22 mouse cellular contexts compared by ENCODE assay signal in the genomic region with DNA sequence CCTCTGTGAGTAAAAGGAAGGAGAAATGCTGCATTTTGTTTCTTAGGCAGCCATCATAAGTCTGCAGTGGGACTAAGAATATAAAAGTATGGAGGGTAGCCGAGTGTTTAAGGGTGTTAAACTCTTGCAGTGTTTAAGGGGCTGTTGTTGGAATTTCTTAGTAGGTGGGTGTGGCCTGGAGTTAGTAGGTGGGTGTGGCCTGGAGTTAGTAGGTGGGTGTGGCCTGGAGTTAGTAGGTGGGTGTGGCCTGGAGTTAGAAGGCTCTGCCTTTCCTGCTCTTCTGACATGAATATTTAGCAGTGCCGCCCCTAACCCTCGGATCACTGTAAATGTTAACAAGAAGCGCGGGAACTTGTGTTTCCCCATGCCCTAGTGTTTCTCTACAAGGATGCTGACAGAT. TPM values are rescaled to one million over a fixed set of nuclear protein-coding genes. Genes with fewer than 3 reads are reported as not detected.
A peak's percentile ranks its signal among the peaks of the same experiment; 100 is the strongest.
DNase-seq lines count a peak whose midpoint lies in the region; ATAC-seq and TF ChIP-seq lines count a peak whose summit lies in the region.
"Had no signal": no experiment of that assay in that cellular context is flagged by ENCODE, and none has a peak within 500 bp of the region (broad histone marks: within the 10 kb centered on the region; RNA-seq: fewer than 3 reads in every experiment).

No protein-coding gene starts in this region.

- H3K4me3 ChIP-seq in heart, embryonic 10.5 days, result no peak overlapping the region
- no peak overlapping the region for H3K4me3 ChIP-seq in lung, postnatal 0 days (ENCODE audit: low read depth, low read length)
- H3K4me3 ChIP-seq in lung, adult 2 months (replicated peaks; ENCODE audit: extremely low read depth, low read depth, low read length), result no peak overlapping the region
- H3K4me3 ChIP-seq in liver, embryonic 13.5 days (replicated peaks), result no peak overlapping the region
- H3K4me3 ChIP-seq in midbrain, embryonic 10.5 days, result no peak overlapping the region
- H3K4me3 ChIP-seq in midbrain, embryonic 16.5 days (ENCODE audit: low read depth, low read length), result no peak overlapping the region
- H3K4me3 ChIP-seq: forebrain, embryonic 13.5 days; hindbrain, embryonic 12.5 days; layer of hippocampus, adult 2 months; stomach, embryonic 15.5 days had no signal

- H3K27me3 ChIP-seq in heart, embryonic 10.5 days (ENCODE audit: insufficient read depth, poor library complexity, severe bottlenecking), result no peaks in the 10 kb centered on the region
- no peaks in the 10 kb centered on the region for H3K27me3 ChIP-seq in lung, postnatal 0 days (replicated peaks; ENCODE audit: insufficient read depth, low read length)
- no peaks in the 10 kb centered on the region for H3K27me3 ChIP-seq in liver, embryonic 13.5 days
- H3K27me3 ChIP-seq in midbrain, embryonic 10.5 days (ENCODE audit: low read depth, poor library complexity, severe bottlenecking), result no peaks in the 10 kb centered on the region
- no peaks in the 10 kb centered on the region for H3K27me3 ChIP-seq in midbrain, embryonic 16.5 days (ENCODE audit: control insufficient read depth, insufficient read depth, low read depth, low read length)
- H3K27me3 ChIP-seq: forebrain, embryonic 13.5 days; hindbrain, embryonic 12.5 days; megakaryocyte, embryonic 14.5 days; stomach, embryonic 15.5 days had no signal

- TF ChIP-seq CTCF in lung, postnatal 0 days (IDR thresholded peaks at IDR 0.05), result no peak
- TF ChIP-seq CTCF in lung, adult 2 months (IDR thresholded peaks at IDR 0.05; ENCODE audit: insufficient read depth, low read length), result no peak

- TF ChIP-seq EP300 in lung, postnatal 0 days (IDR thresholded peaks at IDR 0.05), result no peak

- peak; percentile 27; the same call in 1 of the 2 replicates for ATAC-seq in lung, postnatal 0 days
- ATAC-seq in liver, embryonic 13.5 days (ENCODE audit: low read depth), result peak; percentile 79
- no peak for ATAC-seq in midbrain, embryonic 16.5 days
- ATAC-seq: CD4-positive, CD25-positive, alpha-beta regulatory T cell, adult 4 months; forebrain, embryonic 13.5 days; inflammation-experienced regulatory T-cells, adult 6 months had no signal

- H3K4me2 ChIP-seq in lung, postnatal 0 days (replicated peaks; ENCODE audit: low read depth, low read length), result no peak overlapping the region
- no peak overlapping the region for H3K4me2 ChIP-seq in liver, embryonic 13.5 days
- H3K4me2 ChIP-seq in midbrain, embryonic 16.5 days (ENCODE audit: low read length), result no peak overlapping the region
- H3K4me2 ChIP-seq: forebrain, embryonic 13.5 days; hindbrain, embryonic 12.5 days; stomach, embryonic 15.5 days had no signal

- H3K4me1 ChIP-seq in heart, embryonic 10.5 days, result peaks cover 37% of the 10 kb centered on the region
- peaks cover 3% of the 10 kb centered on the region; the same call in 1 of the 2 replicates for H3K4me1 ChIP-seq in lung, postnatal 0 days (ENCODE audit: insufficient read depth, low read depth, low read length)
- H3K4me1 ChIP-seq in lung, adult 2 months (ENCODE audit: control insufficient read depth, insufficient read depth, low read length), result peaks cover 5% of the 10 kb centered on the region; the same call in 1 of the 2 replicates
- peaks cover 60% of the 10 kb centered on the region for H3K4me1 ChIP-seq in liver, embryonic 13.5 days (replicated peaks)
- peaks cover 36% of the 10 kb centered on the region for H3K4me1 ChIP-seq in midbrain, embryonic 10.5 days
- peaks cover 26% of the 10 kb centered on the region for H3K4me1 ChIP-seq in midbrain, embryonic 16.5 days (ENCODE audit: control insufficient read depth, insufficient read depth, low read length)

- no peak overlapping the region for H3K9ac ChIP-seq in lung, postnatal 0 days (replicated peaks; ENCODE audit: low read depth)
- no peak overlapping the region for H3K9ac ChIP-seq in liver, embryonic 13.5 days
- H3K9ac ChIP-seq in midbrain, embryonic 16.5 days (ENCODE audit: low read depth, low read length), result no peak overlapping the region
- H3K9ac ChIP-seq: forebrain, embryonic 13.5 days; hindbrain, embryonic 12.5 days; stomach, embryonic 15.5 days had no signal

- TF ChIP-seq POLR2A in lung, adult 2 months (IDR thresholded peaks at IDR 0.05; ENCODE audit: borderline replicate concordance, extremely low read depth, low read depth, low read length), result no peak

- H3K27ac ChIP-seq in heart, embryonic 10.5 days, result no peak overlapping the region
- H3K27ac ChIP-seq in lung, postnatal 0 days (ENCODE audit: low read length), result no peak overlapping the region
- H3K27ac ChIP-seq in liver, embryonic 13.5 days, result no peak overlapping the region
- H3K27ac ChIP-seq in midbrain, embryonic 10.5 days (replicated peaks), result no peak overlapping the region
- H3K27ac ChIP-seq in midbrain, embryonic 16.5 days (ENCODE audit: low read length), result no peak overlapping the region
- H3K27ac ChIP-seq: forebrain, embryonic 13.5 days; hindbrain, embryonic 12.5 days; kidney, postnatal 0 days; layer of hippocampus, adult 2 months; stomach, embryonic 15.5 days had no signal

- peak; percentile 75 for DNase-seq in heart, adult 11 months
- no peak for DNase-seq in heart, embryonic 10.5 days (ENCODE audit: low spot score)
- DNase-seq in lung, postnatal 0 days (ENCODE audit: low spot score), result no peak
- no peak for DNase-seq in lung, adult 2 months
- peak; percentile 18 for DNase-seq in liver, embryonic 13.5 days
- no peak for DNase-seq in midbrain, embryonic 10.5 days (ENCODE audit: low spot score)
- DNase-seq in cerebellum, adult 11 months, result no peak
- DNase-seq: adrenal gland, postnatal 36 days; cerebellum, adult 9-11 months; gastrocnemius, postnatal 36 days; left cerebral cortex, postnatal 4 days; lung, adult 18-20 months; thymus, postnatal 14 days had no signal

- 53% methylated on average over 5 of the region's 5 CpGs for WGBS in heart, embryonic 10.5 days
- 69% methylated on average over 5 of the region's 5 CpGs for WGBS in lung, postnatal 0 days
- 82% methylated on average over 5 of the region's 5 CpGs for WGBS in lung, adult 2 months
- WGBS in liver, embryonic 13.5 days (ENCODE audit: insufficient replicate concordance), result 75% methylated on average over 5 of the region's 5 CpGs
- WGBS in midbrain, embryonic 10.5 days, result 85% methylated on average over 5 of the region's 5 CpGs
- WGBS in midbrain, embryonic 16.5 days, result 77% methylated on average over 5 of the region's 5 CpGs

- H3K9me3 ChIP-seq in heart, embryonic 10.5 days, result no peaks in the 10 kb centered on the region
- H3K9me3 ChIP-seq in lung, postnatal 0 days (ENCODE audit: low read length), result no peaks in the 10 kb centered on the region
- no peaks in the 10 kb centered on the region for H3K9me3 ChIP-seq in liver, embryonic 13.5 days (replicated peaks)
- no peaks in the 10 kb centered on the region for H3K9me3 ChIP-seq in midbrain, embryonic 10.5 days (replicated peaks)
- H3K9me3 ChIP-seq in midbrain, embryonic 16.5 days (replicated peaks; ENCODE audit: control insufficient read depth, low read length, poor library complexity, severe bottlenecking), result no peaks in the 10 kb centered on the region
- H3K9me3 ChIP-seq: forebrain, embryonic 13.5 days; hindbrain, embryonic 12.5 days; stomach, embryonic 15.5 days had no signal

- H3K36me3 ChIP-seq in heart, embryonic 10.5 days, result no peaks in the 10 kb centered on the region
- H3K36me3 ChIP-seq in lung, postnatal 0 days (ENCODE audit: insufficient read depth, low read length), result no peaks in the 10 kb centered on the region
- H3K36me3 ChIP-seq in liver, embryonic 13.5 days, result peaks cover 6% of the 10 kb centered on the region; the same call in 1 of the 2 replicates
- H3K36me3 ChIP-seq in midbrain, embryonic 10.5 days, result peaks cover 10% of the 10 kb centered on the region
- no peaks in the 10 kb centered on the region for H3K36me3 ChIP-seq in midbrain, embryonic 16.5 days (ENCODE audit: control insufficient read depth, insufficient read depth, low read length)
- H3K36me3 ChIP-seq: hindbrain, embryonic 12.5 days; stomach, embryonic 15.5 days had no signal

RNA-seq across cellular contexts. Expression of a gene that starts 39.7 kb away (rescaled TPM):
- polyA plus RNA-seq in heart, embryonic 10.5 days (2016; fragmentation: Nextera tagmentation; extraction: Ambion mirVana), result 81.7 and 83.2 TPM in 2 replicates
- polyA plus RNA-seq in lung, postnatal 0 days (2015; fragmentation: Nextera tagmentation; extraction: Ambion mirVana), result 29.8 and 31.9 TPM in 2 replicates
- 25.6 and 39.7 TPM in 2 replicates for polyA plus RNA-seq in lung, adult 2 months (2012; rRNA removed)
- 16.4 and 20.8 TPM in 2 replicates for polyA plus RNA-seq in liver, embryonic 13.5 days (2015; fragmentation: Nextera tagmentation; extraction: Ambion mirVana)
- 91.3 and 105 TPM in 2 replicates for polyA plus RNA-seq in midbrain, embryonic 10.5 days (2016; fragmentation: Nextera tagmentation; extraction: Ambion mirVana)
- 171 and 177 TPM in 2 replicates for polyA plus RNA-seq in midbrain, embryonic 16.5 days (2015; fragmentation: Nextera tagmentation; extraction: Ambion mirVana)

RNA-seq across cellular contexts. Expression of a gene that starts 40.0 kb away (rescaled TPM):
- polyA plus RNA-seq in heart, embryonic 10.5 days (2016; fragmentation: Nextera tagmentation; extraction: Ambion mirVana), result 9.2 and 9.3 TPM in 2 replicates
- 6.0 and 8.0 TPM in 2 replicates for polyA plus RNA-seq in lung, postnatal 0 days (2015; fragmentation: Nextera tagmentation; extraction: Ambion mirVana)
- polyA plus RNA-seq in lung, adult 2 months (2012; rRNA removed), result 1.6 and 3.6 TPM in 2 replicates
- polyA plus RNA-seq in liver, embryonic 13.5 days (2015; fragmentation: Nextera tagmentation; extraction: Ambion mirVana), result 4.2 and 4.8 TPM in 2 replicates
- polyA plus RNA-seq in midbrain, embryonic 10.5 days (2016; fragmentation: Nextera tagmentation; extraction: Ambion mirVana), result 9.8 and 10.4 TPM in 2 replicates
- polyA plus RNA-seq in midbrain, embryonic 16.5 days (2015; fragmentation: Nextera tagmentation; extraction: Ambion mirVana), result 9.8 and 11.6 TPM in 2 replicates

Comparison
In these comparisons a context has a peak if more than half of its experiments do, and no peak if none do; other contexts are left out.
1. DNase-seq: peak in heart, adult 11 months (single experiment) and liver, embryonic 13.5 days (single experiment); none in heart, embryonic 10.5 days (single experiment), lung, postnatal 0 days (single experiment), lung, adult 2 months (single experiment), midbrain, embryonic 10.5 days (single experiment) and cerebellum, adult 11 months (single experiment).